Mouse (Mus musculus) c-Kit-negative CD71-positive TER-119-positive erythroid progenitor cells, embryonic 14.5 days (primary cell): ENCODE data around the gene Oscp1.
"Not testable (repeated sequence)": the region's sequence is repeated elsewhere in the genome, so short reads cannot be mapped to it uniquely, and the experiment has no call there.

Experiments used
- DNase-seq: peaks from one replicate; pipeline ENCODE4 v3.0.0-alpha.2; 2013; ENCODE audit warnings: low read depth, low spot score

Gene Oscp1

GRCm38 (mm10) chr4:126083021-126083420, 24.7 kb downstream of the Oscp1 start:
- DNase-seq: no peak

GRCm38 (mm10) chr4:126084382-126084781, 26.0 kb downstream of the Oscp1 start:
- DNase-seq: no peak

GRCm38 (mm10) chr4:126085996-126086576, 27.7 kb downstream of the Oscp1 start:
- DNase-seq: peak; percentile 73

- DNase-seq: no peak
These were observed 31.9 kb downstream of the Oscp1 start for GRCm38 (mm10) chr4:126090101-126090847.

GRCm38 (mm10) chr4:126090848-126091124, 32.4 kb downstream of the Oscp1 start:
- DNase-seq: no peak

- no peak for DNase-seq
These were observed 33.5 kb downstream of the Oscp1 start for GRCm38 (mm10) chr4:126091873-126092272.

- DNase-seq: not testable (repeated sequence)
These were observed 37.5 kb downstream of the Oscp1 start for GRCm38 (mm10) chr4:126095622-126096430.

GRCm38 (mm10) chr4:126096464-126097111, 38.2 kb downstream of the Oscp1 start, which contains the start of gene Lsm10:
Gene Lsm10 (plus strand): TSS chr4:126096623.
- peak; percentile 85 for DNase-seq

- no peak for DNase-seq
These were observed 39.4 kb downstream of the Oscp1 start for GRCm38 (mm10) chr4:126097711-126098253.

GRCm38 (mm10) chr4:126099365-126099764, 41.0 kb downstream of the Oscp1 start:
- DNase-seq: peak; percentile 28

- no peak for DNase-seq
These were observed 42.4 kb downstream of the Oscp1 start for GRCm38 (mm10) chr4:126100764-126101163.

GRCm38 (mm10) chr4:126102061-126102841, 43.9 kb downstream of the Oscp1 start:
- peak; percentile 65 for DNase-seq

- peak; percentile 92 for DNase-seq
These were observed 44.8 kb downstream of the Oscp1 start for GRCm38 (mm10) chr4:126103057-126103581.

- DNase-seq: peak; percentile 96
These were observed 45.3 kb downstream of the Oscp1 start, which contains the start of gene Stk40 for GRCm38 (mm10) chr4:126103590-126104068. Gene Stk40 (plus strand): TSS chr4:126103957.

- peak; percentile 29 for DNase-seq
These were observed 46.1 kb downstream of the Oscp1 start for GRCm38 (mm10) chr4:126104261-126105075.

GRCm38 (mm10) chr4:126105131-126105783, 46.9 kb downstream of the Oscp1 start:
- DNase-seq: no peak

- DNase-seq: no peak
These were observed 49.8 kb downstream of the Oscp1 start for GRCm38 (mm10) chr4:126108061-126108740.

GRCm38 (mm10) chr4:126109613-126110373, 51.4 kb downstream of the Oscp1 start:
- DNase-seq: no peak
